Mouse (Mus musculus): ENCODE results near the gene Uvrag. TPM values are rescaled to one million over a fixed set of nuclear protein-coding genes. Genes with fewer than 3 reads are reported as not detected.

Gene Uvrag
- polyA plus RNA-seq, 1 experiment from 2014 or later, result 13.1 TPM

GRCm38 (mm10) chr7:98962547-98963311, 178.2 kb downstream of the Uvrag start:
- Histone ChIP-seq H3K4me1 (replicated peaks; ENCODE audit: control insufficient read depth, insufficient read depth, low read length) (no peaks in the 10 kb centered on the region), H3K9ac (ENCODE audit: low read depth, low read length) (no peak overlapping the region), H3K4me2 (replicated peaks; ENCODE audit: low read depth, low read length) (no peak overlapping the region), H3K4me3 (ENCODE audit: low read depth, low read length) (no peak overlapping the region), H3K36me3 (ENCODE audit: control insufficient read depth, insufficient read depth, low read length) (no peaks in the 10 kb centered on the region), H3K9me3 (ENCODE audit: control insufficient read depth, low read length) (no peaks in the 10 kb centered on the region), H3K27me3 (ENCODE audit: control insufficient read depth, insufficient read depth, low read length) (no peaks in the 10 kb centered on the region), H3K27ac (ENCODE audit: low read depth, low read length) (no peak overlapping the region)
- DNase-seq (ENCODE audit: low spot score) (peak; percentile 84), ATAC-seq (ENCODE audit: low FRiP score) (peak; percentile 75; the same call in 1 of the 2 replicates)
- 42% methylated on average over 13 of the region's 13 CpGs for WGBS

GRCm38 (mm10) chr7:98962074-98962473, 178.9 kb downstream of the Uvrag start:
- Histone ChIP-seq H3K4me1 (replicated peaks; ENCODE audit: control insufficient read depth, insufficient read depth, low read length) (no peaks in the 10 kb centered on the region), H3K9ac (ENCODE audit: low read depth, low read length) (no peak overlapping the region), H3K36me3 (ENCODE audit: control insufficient read depth, insufficient read depth, low read length) (no peaks in the 10 kb centered on the region), H3K9me3 (ENCODE audit: control insufficient read depth, low read length) (no peaks in the 10 kb centered on the region), H3K27me3 (ENCODE audit: control insufficient read depth, insufficient read depth, low read length) (no peaks in the 10 kb centered on the region), H3K4me2 (replicated peaks; ENCODE audit: low read depth, low read length) (no peak overlapping the region), H3K27ac (ENCODE audit: low read depth, low read length) (no peak overlapping the region), H3K4me3 (ENCODE audit: low read depth, low read length) (no peak overlapping the region)
- ATAC-seq (ENCODE audit: low FRiP score) (no peak), DNase-seq (ENCODE audit: low spot score) (no peak)
- 88% methylated on average over 11 of the region's 11 CpGs for WGBS

- Histone ChIP-seq H3K4me1 (replicated peaks; ENCODE audit: control insufficient read depth, insufficient read depth, low read length) (no peaks in the 10 kb centered on the region), H3K4me2 (replicated peaks; ENCODE audit: low read depth, low read length) (no peak overlapping the region), H3K27ac (ENCODE audit: low read depth, low read length) (no peak overlapping the region), H3K9ac (ENCODE audit: low read depth, low read length) (no peak overlapping the region), H3K4me3 (ENCODE audit: low read depth, low read length) (no peak overlapping the region), H3K36me3 (ENCODE audit: control insufficient read depth, insufficient read depth, low read length) (no peaks in the 10 kb centered on the region), H3K9me3 (ENCODE audit: control insufficient read depth, low read length) (no peaks in the 10 kb centered on the region), H3K27me3 (ENCODE audit: control insufficient read depth, insufficient read depth, low read length) (no peaks in the 10 kb centered on the region)
- DNase-seq (ENCODE audit: low spot score) (no peak), ATAC-seq (ENCODE audit: low FRiP score) (no peak)
- WGBS, result 88% methylated on average over 8 of the region's 8 CpGs
Observed at GRCm38 (mm10) chr7:98960274-98960673, 180.7 kb downstream of the Uvrag start.

GRCm38 (mm10) chr7:98959246-98959645, 181.7 kb downstream of the Uvrag start:
- DNase-seq (ENCODE audit: low spot score) (no peak), ATAC-seq (ENCODE audit: low FRiP score) (no peak)
- H3K9ac ChIP-seq (ENCODE audit: low read depth, low read length), result no peak overlapping the region
- H3K27ac ChIP-seq (ENCODE audit: low read depth, low read length), result no peak overlapping the region
- no peaks in the 10 kb centered on the region for H3K27me3 ChIP-seq (ENCODE audit: control insufficient read depth, insufficient read depth, low read length)
- 92% methylated on average over 5 of the region's 5 CpGs for WGBS
- no peak overlapping the region for H3K4me2 ChIP-seq (replicated peaks; ENCODE audit: low read depth, low read length)
- H3K4me1 ChIP-seq (replicated peaks; ENCODE audit: control insufficient read depth, insufficient read depth, low read length), result no peaks in the 10 kb centered on the region
- H3K4me3 ChIP-seq (ENCODE audit: low read depth, low read length), result no peak overlapping the region
- H3K9me3 ChIP-seq (ENCODE audit: control insufficient read depth, low read length), result no peaks in the 10 kb centered on the region
- H3K36me3 ChIP-seq (ENCODE audit: control insufficient read depth, insufficient read depth, low read length), result no peaks in the 10 kb centered on the region

- no peak overlapping the region for H3K9ac ChIP-seq (ENCODE audit: low read depth, low read length)
- no peaks in the 10 kb centered on the region for H3K27me3 ChIP-seq (ENCODE audit: control insufficient read depth, insufficient read depth, low read length)
- no peaks in the 10 kb centered on the region for H3K9me3 ChIP-seq (ENCODE audit: control insufficient read depth, low read length)
- H3K4me1 ChIP-seq (replicated peaks; ENCODE audit: control insufficient read depth, insufficient read depth, low read length), result no peaks in the 10 kb centered on the region
- no peak overlapping the region for H3K4me3 ChIP-seq (ENCODE audit: low read depth, low read length)
- 25% methylated on average over 11 of the region's 11 CpGs for WGBS
- H3K4me2 ChIP-seq (replicated peaks; ENCODE audit: low read depth, low read length), result no peak overlapping the region
- H3K27ac ChIP-seq (ENCODE audit: low read depth, low read length), result no peak overlapping the region
- no peak for DNase-seq (ENCODE audit: low spot score)
- no peak for ATAC-seq (ENCODE audit: low FRiP score)
- no peaks in the 10 kb centered on the region for H3K36me3 ChIP-seq (ENCODE audit: control insufficient read depth, insufficient read depth, low read length)
Observed at GRCm38 (mm10) chr7:98958172-98958571, 182.8 kb downstream of the Uvrag start.

- Histone ChIP-seq H3K27ac (ENCODE audit: low read depth, low read length) (no peak overlapping the region), H3K27me3 (ENCODE audit: control insufficient read depth, insufficient read depth, low read length) (no peaks in the 10 kb centered on the region), H3K4me2 (replicated peaks; ENCODE audit: low read depth, low read length) (no peak overlapping the region), H3K36me3 (ENCODE audit: control insufficient read depth, insufficient read depth, low read length) (no peaks in the 10 kb centered on the region), H3K4me3 (ENCODE audit: low read depth, low read length) (no peak overlapping the region), H3K4me1 (replicated peaks; ENCODE audit: control insufficient read depth, insufficient read depth, low read length) (no peaks in the 10 kb centered on the region), H3K9ac (ENCODE audit: low read depth, low read length) (no peak overlapping the region), H3K9me3 (ENCODE audit: control insufficient read depth, low read length) (no peaks in the 10 kb centered on the region)
- WGBS, result 77% methylated on average over 8 of the region's 8 CpGs
- DNase-seq (ENCODE audit: low spot score) (no peak), ATAC-seq (ENCODE audit: low FRiP score) (no peak)
Observed at GRCm38 (mm10) chr7:98957111-98957741, 183.7 kb downstream of the Uvrag start.

GRCm38 (mm10) chr7:98956609-98957008, 184.3 kb downstream of the Uvrag start:
- no peaks in the 10 kb centered on the region for H3K36me3 ChIP-seq (ENCODE audit: control insufficient read depth, insufficient read depth, low read length)
- H3K4me3 ChIP-seq (ENCODE audit: low read depth, low read length), result no peak overlapping the region
- no peaks in the 10 kb centered on the region for H3K27me3 ChIP-seq (ENCODE audit: control insufficient read depth, insufficient read depth, low read length)
- no peaks in the 10 kb centered on the region for H3K4me1 ChIP-seq (replicated peaks; ENCODE audit: control insufficient read depth, insufficient read depth, low read length)
- no peak overlapping the region for H3K9ac ChIP-seq (ENCODE audit: low read depth, low read length)
- no peak overlapping the region for H3K4me2 ChIP-seq (replicated peaks; ENCODE audit: low read depth, low read length)
- 89% methylated on average over 1 of the region's 1 CpGs for WGBS
- no peak overlapping the region for H3K27ac ChIP-seq (ENCODE audit: low read depth, low read length)
- DNase-seq (ENCODE audit: low spot score), result no peak
- H3K9me3 ChIP-seq (ENCODE audit: control insufficient read depth, low read length), result no peaks in the 10 kb centered on the region
- no peak for ATAC-seq (ENCODE audit: low FRiP score)

- H3K9ac ChIP-seq (ENCODE audit: low read depth, low read length), result no peak overlapping the region
- H3K4me3 ChIP-seq (ENCODE audit: low read depth, low read length), result no peak overlapping the region
- H3K9me3 ChIP-seq (ENCODE audit: control insufficient read depth, low read length), result no peaks in the 10 kb centered on the region
- no peaks in the 10 kb centered on the region for H3K36me3 ChIP-seq (ENCODE audit: control insufficient read depth, insufficient read depth, low read length)
- H3K4me1 ChIP-seq (replicated peaks; ENCODE audit: control insufficient read depth, insufficient read depth, low read length), result no peaks in the 10 kb centered on the region; the same call in 1 of the 2 replicates
- no peak for DNase-seq (ENCODE audit: low spot score)
- ATAC-seq (ENCODE audit: low FRiP score), result no peak
- 62% methylated on average over 3 of the region's 3 CpGs for WGBS
- no peaks in the 10 kb centered on the region for H3K27me3 ChIP-seq (ENCODE audit: control insufficient read depth, insufficient read depth, low read length)
- H3K27ac ChIP-seq (ENCODE audit: low read depth, low read length), result no peak overlapping the region
- H3K4me2 ChIP-seq (replicated peaks; ENCODE audit: low read depth, low read length), result no peak overlapping the region
Observed at GRCm38 (mm10) chr7:98953649-98954048, 187.3 kb downstream of the Uvrag start.

GRCm38 (mm10) chr7:98944986-98945385, 196.0 kb downstream of the Uvrag start:
- no peaks in the 10 kb centered on the region for H3K36me3 ChIP-seq (ENCODE audit: control insufficient read depth, insufficient read depth, low read length)
- H3K9ac ChIP-seq (ENCODE audit: low read depth, low read length), result no peak overlapping the region
- ATAC-seq (ENCODE audit: low FRiP score), result no peak
- H3K9me3 ChIP-seq (ENCODE audit: control insufficient read depth, low read length), result no peaks in the 10 kb centered on the region
- H3K4me3 ChIP-seq (ENCODE audit: low read depth, low read length), result no peak overlapping the region
- H3K4me2 ChIP-seq (replicated peaks; ENCODE audit: low read depth, low read length), result no peak overlapping the region
- no peaks in the 10 kb centered on the region for H3K4me1 ChIP-seq (replicated peaks; ENCODE audit: control insufficient read depth, insufficient read depth, low read length)
- no peak for DNase-seq (ENCODE audit: low spot score)
- no peak overlapping the region for H3K27ac ChIP-seq (ENCODE audit: low read depth, low read length)
- H3K27me3 ChIP-seq (ENCODE audit: control insufficient read depth, insufficient read depth, low read length), result no peaks in the 10 kb centered on the region
- WGBS, result 74% methylated on average over 3 of the region's 3 CpGs

All from hindbrain, embryonic 11.5 days (tissue).